In the genomic region with DNA sequence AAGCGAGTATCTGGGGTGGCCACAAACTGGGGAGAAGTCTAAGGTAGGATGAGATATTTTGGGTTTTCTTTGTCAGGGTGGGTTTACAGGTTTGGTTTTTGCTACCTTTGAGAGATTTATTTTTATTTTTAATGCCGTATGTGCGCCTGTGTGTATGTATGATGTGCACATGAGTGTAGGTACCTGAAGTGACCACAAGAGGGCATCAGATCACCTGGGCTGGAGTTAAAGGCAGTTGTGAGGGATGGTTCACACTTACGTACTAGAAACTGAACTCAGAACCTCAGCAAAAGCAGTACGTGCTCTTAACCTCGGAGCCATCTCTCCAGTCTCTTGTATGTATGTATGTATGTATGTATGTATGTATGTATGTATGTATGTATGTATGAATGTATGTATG, we compare ENCODE assay signal across 21 mouse cellular contexts. TPM values are rescaled to one million over a fixed set of nuclear protein-coding genes. Genes with fewer than 3 reads are reported as not detected.
DNase-seq lines count a peak whose midpoint lies in the region; ATAC-seq and TF ChIP-seq lines count a peak whose summit lies in the region.
"Had no signal": no experiment of that assay in that cellular context is flagged by ENCODE, and none has a peak within 500 bp of the region (broad histone marks: within the 10 kb centered on the region; RNA-seq: fewer than 3 reads in every experiment).

No protein-coding gene starts in this region.

- DNase-seq in gastrocnemius, adult 2 months, result no peak
- DNase-seq in gastrocnemius, adult 18-20 months (ENCODE audit: low spot score), result no peak
- no peak for DNase-seq in layer of hippocampus, adult 2 months (ENCODE audit: low spot score in 2 of 2)
- DNase-seq in layer of hippocampus, adult 9-10 months (ENCODE audit: low spot score), result no peak
- no peak for DNase-seq in testis, postnatal 14 days (ENCODE audit: low spot score)
- DNase-seq in stomach, postnatal 0 days (ENCODE audit: low spot score), result no peak
- no peak for DNase-seq in adrenal gland, postnatal 10 days
- DNase-seq: cerebellum, adult 11-12 months; cerebellum, postnatal 10 days; kidney, adult 8-10 months; kidney, postnatal 14 days; liver, embryonic 13.5 days; right cerebral cortex, postnatal 25 days; spleen, adult 18-20 months; thymus, postnatal 36 days had no signal

- no peak overlapping the region for H3K4me2 ChIP-seq in stomach, postnatal 0 days (replicated peaks; ENCODE audit: low read depth)
- H3K4me2 ChIP-seq: limb, embryonic 12.5 days; liver, embryonic 13.5 days; midbrain, embryonic 11.5 days had no signal

- no peak overlapping the region for H3K27ac ChIP-seq in gastrocnemius, adult 2 months
- no peak overlapping the region for H3K27ac ChIP-seq in layer of hippocampus, adult 2 months
- no peak overlapping the region for H3K27ac ChIP-seq in testis, adult 2 months (ENCODE audit: control insufficient read depth, insufficient read depth, low read depth, low read length)
- no peak overlapping the region for H3K27ac ChIP-seq in stomach, postnatal 0 days (replicated peaks)
- H3K27ac ChIP-seq: embryonic facial prominence, embryonic 10.5 days; heart, embryonic 10.5 days; limb, embryonic 12.5 days; liver, embryonic 13.5 days had no signal

- H3K4me3 ChIP-seq in gastrocnemius, adult 2 months, result no peak overlapping the region
- no peak overlapping the region for H3K4me3 ChIP-seq in layer of hippocampus, adult 2 months
- H3K4me3 ChIP-seq in testis, adult 2 months (ENCODE audit: control insufficient read depth, low read depth, low read length), result no peak overlapping the region
- no peak overlapping the region for H3K4me3 ChIP-seq in stomach, postnatal 0 days (ENCODE audit: low read depth, low read length)
- H3K4me3 ChIP-seq: embryonic facial prominence, embryonic 10.5 days; heart, embryonic 10.5 days; limb, embryonic 12.5 days; liver, embryonic 13.5 days had no signal

- no peak for ATAC-seq in stomach, postnatal 0 days (ENCODE audit: low FRiP score, low TSS enrichment)
- ATAC-seq: hindbrain, embryonic 16.5 days had no signal

- no peak for TF ChIP-seq POLR2A in testis, adult 2 months (IDR thresholded peaks at IDR 0.05; ENCODE audit: control insufficient read depth, low read depth, low read length)

- peak; percentile 36 for TF ChIP-seq CTCF in gastrocnemius, adult 2 months (IDR thresholded peaks at IDR 0.05)
- TF ChIP-seq CTCF in layer of hippocampus, adult 2 months (conservative IDR thresholded peaks at IDR 0.05), result peak; percentile 37
- 0 out of 2 replicates have a peak, but pooled peaks have one; percentile 8 for TF ChIP-seq CTCF in testis, adult 2 months (IDR thresholded peaks at IDR 0.05; ENCODE audit: control insufficient read depth, insufficient read depth, insufficient replicate concordance, low read depth, low read length)
- peak; percentile 58 for TF ChIP-seq CTCF in stomach, postnatal 0 days (IDR thresholded peaks at IDR 0.05; ENCODE audit: low read depth)

- no peaks in the 10 kb centered on the region for H3K36me3 ChIP-seq in testis, adult 2 months (ENCODE audit: control insufficient read depth, insufficient read depth, low read length)
- peaks cover 47% of the 10 kb centered on the region for H3K36me3 ChIP-seq in stomach, postnatal 0 days (ENCODE audit: control insufficient read depth, insufficient read depth, low read length)

- intact Hi-C loops in gastrocnemius, adult 2 months (cut with DNase I), result no loop called here

- no peaks in the 10 kb centered on the region for H3K27me3 ChIP-seq in testis, adult 2 months (ENCODE audit: control insufficient read depth, insufficient read depth, low read length)
- H3K27me3 ChIP-seq in stomach, postnatal 0 days (ENCODE audit: control insufficient read depth, insufficient read depth, low read length), result no peaks in the 10 kb centered on the region
- H3K27me3 ChIP-seq: liver, embryonic 13.5 days had no signal

- H3K4me1 ChIP-seq in testis, adult 2 months (ENCODE audit: control insufficient read depth, insufficient read depth, low read length), result no peaks in the 10 kb centered on the region
- H3K4me1 ChIP-seq in stomach, postnatal 0 days (replicated peaks; ENCODE audit: control insufficient read depth, insufficient read depth), result no peaks in the 10 kb centered on the region
- H3K4me1 ChIP-seq: liver, embryonic 13.5 days had no signal

- H3K9me3 ChIP-seq in stomach, postnatal 0 days (ENCODE audit: control insufficient read depth, low read length), result no peaks in the 10 kb centered on the region
- H3K9me3 ChIP-seq: liver, embryonic 13.5 days had no signal

- TF ChIP-seq EP300 in stomach, postnatal 0 days (optimal IDR thresholded peaks at IDR 0.05), result no peak

- no peak overlapping the region for H3K9ac ChIP-seq in stomach, postnatal 0 days (ENCODE audit: low read length)
- H3K9ac ChIP-seq: limb, embryonic 12.5 days; liver, embryonic 13.5 days had no signal

- 98% methylated on average over 6 of the region's 6 CpGs for WGBS in stomach, postnatal 0 days

RNA-seq across cellular contexts. Expression of a gene that starts 39.4 kb away (rescaled TPM):
- 10 to 100 TPM; 28.0 to 52.6 TPM for total RNA-seq in gastrocnemius, adult 2 months (2021)
- 10 to 100 TPM; 29.4 to 53.6 TPM for total RNA-seq in gastrocnemius, adult 18-20 months (2021)
- total RNA-seq in layer of hippocampus, adult 2 months (2021), result 1 to 10 TPM; 8.8 to 9.6 TPM
- polyA plus RNA-seq in testis, adult 2 months (2012; rRNA removed), result 73.6 and 96.8 TPM in 2 replicates
- 634 and 654 TPM in 2 replicates for polyA plus RNA-seq in stomach, postnatal 0 days (2015; fragmentation: Nextera tagmentation; extraction: Ambion mirVana)
- 100 to 1,000 TPM; 333 to 340 TPM for total RNA-seq in adrenal gland, postnatal 10 days (2021)

Comparison
In these comparisons a context has a peak if more than half of its experiments do, and no peak if none do; other contexts are left out.
1. CTCF ChIP-seq: peak in every context shown above with its lines; median percentile 58 in stomach, postnatal 0 days; 37 in layer of hippocampus, adult 2 months; 36 in gastrocnemius, adult 2 months; 8 in testis, adult 2 months.
2. RNA of a gene that starts 39.4 kb away (total RNA-seq): 333 to 340 TPM in adrenal gland, postnatal 10 days; 29.4 to 53.6 TPM in gastrocnemius, adult 18-20 months, 28.0 to 52.6 TPM in gastrocnemius, adult 2 months and 8.8 to 9.6 TPM in layer of hippocampus, adult 2 months; every median in the first group is over 4 times any median in the second.